24 mouse cellular contexts compared by ENCODE assay signal in the genomic region with DNA sequence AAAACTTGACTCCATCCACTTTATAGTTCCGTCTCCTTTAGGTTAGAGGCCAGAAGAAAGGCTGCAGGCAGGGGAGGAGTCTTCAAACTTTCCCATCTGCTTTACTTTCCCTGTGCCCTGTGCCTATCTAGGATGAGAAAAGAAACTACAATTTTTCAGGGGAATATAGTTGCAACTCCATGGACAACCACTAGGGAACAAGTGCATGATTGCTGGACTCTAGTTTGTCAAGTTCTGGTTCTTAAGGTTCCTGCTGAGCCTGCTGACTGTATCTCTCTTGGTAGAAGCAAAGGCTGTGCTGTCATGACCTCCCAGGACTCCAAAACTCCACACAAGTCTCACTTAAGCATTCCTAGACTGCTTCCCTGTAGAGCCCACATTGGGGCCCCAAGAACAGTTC.
A peak's percentile ranks its signal among the peaks of the same experiment; 100 is the strongest.
DNase-seq lines count a peak whose midpoint lies in the region; ATAC-seq and TF ChIP-seq lines count a peak whose summit lies in the region.
"Had no signal": no experiment of that assay in that cellular context is flagged by ENCODE, and none has a peak within 500 bp of the region (broad histone marks: within the 10 kb centered on the region; RNA-seq: fewer than 3 reads in every experiment).

No protein-coding gene starts in this region.

- no peak overlapping the region for H3K27ac ChIP-seq in hindbrain, postnatal 0 days
- H3K27ac ChIP-seq in hindbrain, embryonic 12.5 days, result no peak overlapping the region
- no peak overlapping the region for H3K27ac ChIP-seq in lung, postnatal 0 days (ENCODE audit: low read length)
- no peak overlapping the region for H3K27ac ChIP-seq in ES-E14 (ENCODE audit: insufficient read depth, low read depth, low read length, poor library complexity, severe bottlenecking)
- no peak overlapping the region for H3K27ac ChIP-seq in stomach, postnatal 0 days (replicated peaks)
- H3K27ac ChIP-seq: embryonic facial prominence, embryonic 12.5 days; heart, embryonic 10.5 days; hindbrain, embryonic 15.5 days; macrophage; neural tube, embryonic 13.5 days had no signal

- DNase-seq in hindbrain, postnatal 0 days (ENCODE audit: low spot score), result no peak
- peak; percentile 12 for DNase-seq in lung, postnatal 0 days (ENCODE audit: low spot score)
- no peak for DNase-seq in lung, postnatal 4 days
- peak; percentile 4 for DNase-seq in ES-E14 (ENCODE audit: low read depth, low spot score)
- no peak for DNase-seq in stomach, postnatal 0 days (ENCODE audit: low spot score)
- DNase-seq in cerebellum, adult 9-10 months, result no peak
- DNase-seq: adrenal gland, adult 2 months; cerebellum, adult 9-11 months; gastrocnemius, postnatal 36 days; heart, postnatal 10 days; kidney, adult 11 months; kidney, postnatal 10 days; left cerebral cortex, postnatal 4 days; lung, adult 2 months; right cerebral cortex, postnatal 4 days had no signal

- TF ChIP-seq EP300 in lung, postnatal 0 days (IDR thresholded peaks at IDR 0.05), result no peak
- TF ChIP-seq EP300 in stomach, postnatal 0 days (optimal IDR thresholded peaks at IDR 0.05), result no peak

- H3K9me3 ChIP-seq in hindbrain, postnatal 0 days (ENCODE audit: low read length), result no peaks in the 10 kb centered on the region
- H3K9me3 ChIP-seq in hindbrain, embryonic 12.5 days (replicated peaks), result no peaks in the 10 kb centered on the region
- no peaks in the 10 kb centered on the region for H3K9me3 ChIP-seq in lung, postnatal 0 days (ENCODE audit: low read length)
- no peaks in the 10 kb centered on the region for H3K9me3 ChIP-seq in ES-E14 (ENCODE audit: control insufficient read depth, insufficient read depth, low read depth, low read length)
- H3K9me3 ChIP-seq in stomach, postnatal 0 days (ENCODE audit: control insufficient read depth, low read length), result no peaks in the 10 kb centered on the region
- H3K9me3 ChIP-seq: embryonic facial prominence, embryonic 12.5 days; G1E; heart, embryonic 10.5 days; hindbrain, embryonic 15.5 days; neural tube, embryonic 13.5 days had no signal

- peak; percentile 33 for TF ChIP-seq CTCF in hindbrain, postnatal 0 days (IDR thresholded peaks at IDR 0.05; ENCODE audit: low read depth)
- peak; percentile 46 for TF ChIP-seq CTCF in lung, postnatal 0 days (IDR thresholded peaks at IDR 0.05)
- peak; percentile 49 for TF ChIP-seq CTCF in stomach, postnatal 0 days (IDR thresholded peaks at IDR 0.05; ENCODE audit: low read depth)

- ATAC-seq in hindbrain, postnatal 0 days, result no peak
- no peak for ATAC-seq in hindbrain, embryonic 12.5 days (ENCODE audit: low FRiP score)
- no peak for ATAC-seq in lung, postnatal 0 days
- ATAC-seq in stomach, postnatal 0 days (ENCODE audit: low FRiP score, low TSS enrichment), result no peak
- ATAC-seq: forebrain, embryonic 14.5 days had no signal

- H3K27me3 ChIP-seq in hindbrain, postnatal 0 days (ENCODE audit: insufficient read depth, low read length), result no peaks in the 10 kb centered on the region
- no peaks in the 10 kb centered on the region for H3K27me3 ChIP-seq in hindbrain, embryonic 12.5 days
- H3K27me3 ChIP-seq in lung, postnatal 0 days (replicated peaks; ENCODE audit: insufficient read depth, low read length), result no peaks in the 10 kb centered on the region
- H3K27me3 ChIP-seq in stomach, postnatal 0 days (ENCODE audit: control insufficient read depth, insufficient read depth, low read length), result no peaks in the 10 kb centered on the region
- H3K27me3 ChIP-seq: embryonic facial prominence, embryonic 12.5 days; hindbrain, embryonic 15.5 days; neural tube, embryonic 13.5 days had no signal

- no peaks in the 10 kb centered on the region for H3K4me1 ChIP-seq in hindbrain, postnatal 0 days (ENCODE audit: insufficient read depth, low read length)
- no peaks in the 10 kb centered on the region for H3K4me1 ChIP-seq in hindbrain, embryonic 12.5 days
- H3K4me1 ChIP-seq in lung, postnatal 0 days (ENCODE audit: insufficient read depth, low read depth, low read length), result no peaks in the 10 kb centered on the region
- H3K4me1 ChIP-seq in ES-E14 (ENCODE audit: control insufficient read depth in 2 of 2, insufficient read depth in 2 of 2, low read length in 2 of 2, poor library complexity in 1 of 2), result no peaks in the 10 kb centered on the region
- H3K4me1 ChIP-seq in stomach, postnatal 0 days (replicated peaks; ENCODE audit: control insufficient read depth, insufficient read depth), result no peaks in the 10 kb centered on the region
- H3K4me1 ChIP-seq: embryonic facial prominence, embryonic 12.5 days; hindbrain, embryonic 15.5 days; neural tube, embryonic 13.5 days had no signal

- H3K9ac ChIP-seq in hindbrain, postnatal 0 days (replicated peaks; ENCODE audit: low read length), result no peak overlapping the region
- no peak overlapping the region for H3K9ac ChIP-seq in hindbrain, embryonic 12.5 days
- H3K9ac ChIP-seq in lung, postnatal 0 days (replicated peaks; ENCODE audit: low read depth), result no peak overlapping the region
- H3K9ac ChIP-seq in ES-E14 (ENCODE audit: insufficient read depth, low read depth, low read length, poor library complexity, severe bottlenecking), result no peak overlapping the region
- H3K9ac ChIP-seq in stomach, postnatal 0 days (ENCODE audit: low read length), result no peak overlapping the region
- H3K9ac ChIP-seq: embryonic facial prominence, embryonic 12.5 days; hindbrain, embryonic 15.5 days; neural tube, embryonic 13.5 days had no signal

- no peak overlapping the region for H3K4me2 ChIP-seq in hindbrain, postnatal 0 days (ENCODE audit: low read depth, low read length)
- H3K4me2 ChIP-seq in hindbrain, embryonic 12.5 days (replicated peaks), result no peak overlapping the region
- no peak overlapping the region for H3K4me2 ChIP-seq in lung, postnatal 0 days (replicated peaks; ENCODE audit: low read depth, low read length)
- H3K4me2 ChIP-seq in stomach, postnatal 0 days (replicated peaks; ENCODE audit: low read depth), result no peak overlapping the region
- H3K4me2 ChIP-seq: embryonic facial prominence, embryonic 12.5 days; hindbrain, embryonic 15.5 days; midbrain, embryonic 11.5 days; neural tube, embryonic 13.5 days had no signal

- H3K4me3 ChIP-seq in hindbrain, postnatal 0 days (ENCODE audit: low read length), result no peak overlapping the region
- no peak overlapping the region for H3K4me3 ChIP-seq in hindbrain, embryonic 12.5 days
- no peak overlapping the region for H3K4me3 ChIP-seq in lung, postnatal 0 days (ENCODE audit: low read depth, low read length)
- no peak overlapping the region for H3K4me3 ChIP-seq in ES-E14 (ENCODE audit: insufficient read depth in 1 of 2, low read depth in 1 of 2, low read length in 2 of 2, poor library complexity in 1 of 2, severe bottlenecking in 1 of 2)
- H3K4me3 ChIP-seq in stomach, postnatal 0 days (ENCODE audit: low read depth, low read length), result no peak overlapping the region
- H3K4me3 ChIP-seq: embryonic facial prominence, embryonic 12.5 days; heart, embryonic 10.5 days; hindbrain, embryonic 15.5 days; neural tube, embryonic 13.5 days had no signal

- no peaks in the 10 kb centered on the region for H3K36me3 ChIP-seq in hindbrain, postnatal 0 days (ENCODE audit: insufficient read depth, low read length)
- no peaks in the 10 kb centered on the region for H3K36me3 ChIP-seq in hindbrain, embryonic 12.5 days
- no peaks in the 10 kb centered on the region for H3K36me3 ChIP-seq in lung, postnatal 0 days (ENCODE audit: insufficient read depth, low read length)
- no peaks in the 10 kb centered on the region for H3K36me3 ChIP-seq in ES-E14 (ENCODE audit: control insufficient read depth, insufficient read depth, low read length, poor library complexity, severe bottlenecking)
- no peaks in the 10 kb centered on the region for H3K36me3 ChIP-seq in stomach, postnatal 0 days (ENCODE audit: control insufficient read depth, insufficient read depth, low read length)
- H3K36me3 ChIP-seq: embryonic facial prominence, embryonic 12.5 days; G1E; heart, embryonic 10.5 days; hindbrain, embryonic 15.5 days; neural tube, embryonic 13.5 days had no signal

- in situ Hi-C loops in ES-E14 (cut with MboI; ENCODE audit: low sequenced_read_pairs in 2 of 2, unreplicated experiment in 2 of 2), result no loop called here

- 91% methylated on average over 1 of the region's 1 CpGs for WGBS in hindbrain, postnatal 0 days
- 83% methylated on average over 1 of the region's 1 CpGs for WGBS in hindbrain, embryonic 12.5 days
- 83% methylated on average over 1 of the region's 1 CpGs for WGBS in lung, postnatal 0 days
- 86% methylated on average over 1 of the region's 1 CpGs for WGBS in stomach, postnatal 0 days

TF ChIP-seq in ES-E14, 5 proteins besides CTCF, POLR2A, EP300 and RAD21:
- TF ChIP-seq CHD2 (IDR thresholded peaks at IDR 0.05; ENCODE audit: low read depth, low read length) (no peak), HCFC1 (IDR thresholded peaks at IDR 0.05; ENCODE audit: borderline replicate concordance, insufficient read depth, low read length) (no peak), ZC3H11A (IDR thresholded peaks at IDR 0.05; ENCODE audit: borderline replicate concordance, low read depth, low read length) (no peak), ZNF384 (IDR thresholded peaks at IDR 0.05; ENCODE audit: low read depth, low read length) (no peak), MAFK (IDR thresholded peaks at IDR 0.05; ENCODE audit: insufficient read depth, low read depth, low read length) (no peak)

Comparison
In these comparisons a context has a peak if more than half of its experiments do, and no peak if none do; other contexts are left out.
1. DNase-seq: peak in lung, postnatal 0 days (single experiment) and ES-E14 (single experiment); none in hindbrain, postnatal 0 days (single experiment), lung, postnatal 4 days (0 of 2), stomach, postnatal 0 days (single experiment) and cerebellum, adult 9-10 months (single experiment).
2. Peak in every context shown above with its lines, with median percentiles within 50 percentile points of each other: CTCF ChIP-seq.